Comparison of ENCODE assay signal across 12 mouse cellular contexts in genomic region chr13:99475033-99475432, GRCm38 (mm10). TPM values are rescaled to one million over a fixed set of nuclear protein-coding genes. Genes with fewer than 3 reads are reported as not detected.
DNase-seq lines count a peak whose midpoint lies in the region; ATAC-seq and TF ChIP-seq lines count a peak whose summit lies in the region.
"Had no signal": no experiment of that assay in that cellular context is flagged by ENCODE, and none has a peak within 500 bp of the region (broad histone marks: within the 10 kb centered on the region; RNA-seq: fewer than 3 reads in every experiment).

No protein-coding gene starts in this region.

- peak overlapping the region; percentile 69 for H3K27ac ChIP-seq in heart, embryonic 16.5 days (ENCODE audit: low read length)
- peak overlapping the region; percentile 64; the same call in 1 of the 2 replicates for H3K27ac ChIP-seq in embryonic facial prominence, embryonic 13.5 days
- H3K27ac ChIP-seq in intestine, postnatal 0 days (ENCODE audit: low read depth, low read length), result no peak overlapping the region
- peak overlapping the region; percentile 75 for H3K27ac ChIP-seq in neural tube, embryonic 11.5 days (ENCODE audit: low read depth, low read length)
- H3K27ac ChIP-seq in left cerebral cortex, adult 2 months, result no peak overlapping the region

- 32% methylated on average over 5 of the region's 5 CpGs for whole genome bisulfite sequencing in heart, embryonic 16.5 days
- WGBS in embryonic facial prominence, embryonic 13.5 days, result 30% methylated on average over 5 of the region's 5 CpGs
- 24% methylated on average over 5 of the region's 5 CpGs for WGBS in intestine, postnatal 0 days
- WGBS in neural tube, embryonic 11.5 days, result 7% methylated on average over 5 of the region's 5 CpGs

- H3K4me3 ChIP-seq in heart, embryonic 16.5 days (ENCODE audit: low read length), result no peak overlapping the region
- H3K4me3 ChIP-seq in embryonic facial prominence, embryonic 13.5 days, result no peak overlapping the region
- no peak overlapping the region for H3K4me3 ChIP-seq in intestine, postnatal 0 days (ENCODE audit: low read depth, low read length)
- no peak overlapping the region for H3K4me3 ChIP-seq in neural tube, embryonic 11.5 days (ENCODE audit: low read depth, low read length)
- H3K4me3 ChIP-seq in left cerebral cortex, adult 2 months, result no peak overlapping the region
- H3K4me3 ChIP-seq: erythroblast, embryonic 14.5 days had no signal

- no peak for DNase-seq in heart, postnatal 10 days
- peak; percentile 50 for DNase-seq in neural tube, embryonic 11.5 days (ENCODE audit: low spot score)
- DNase-seq in left cerebral cortex, adult 2 months (ENCODE audit: extremely low spot score in 1 of 2, low spot score in 2 of 2), result no peak
- no peak for DNase-seq in left cerebral cortex, adult 8-10 months (ENCODE audit: low spot score in 2 of 2)
- DNase-seq in cerebellum, adult 11 months, result no peak
- DNase-seq: layer of hippocampus, postnatal 36 days; liver, postnatal 0 days had no signal

- intact Hi-C loops in heart, postnatal 10 days (cut with DNase I), result no loop called here
- intact Hi-C loops in left cerebral cortex, adult 2 months (cut with DNase I), result no loop called here

- no peak for TF ChIP-seq CTCF in intestine, postnatal 0 days (IDR thresholded peaks at IDR 0.05; ENCODE audit: low read depth)
- no peak for TF ChIP-seq CTCF in left cerebral cortex, adult 2 months (IDR thresholded peaks at IDR 0.05)

- peaks cover 24% of the 10 kb centered on the region for H3K4me1 ChIP-seq in heart, embryonic 16.5 days (ENCODE audit: control insufficient read depth, insufficient read depth, low read length)
- peaks cover 25% of the 10 kb centered on the region for H3K4me1 ChIP-seq in embryonic facial prominence, embryonic 13.5 days
- H3K4me1 ChIP-seq in intestine, postnatal 0 days (replicated peaks; ENCODE audit: control insufficient read depth, insufficient read depth, low read length), result no peaks in the 10 kb centered on the region
- H3K4me1 ChIP-seq in neural tube, embryonic 11.5 days (ENCODE audit: control insufficient read depth, insufficient read depth, low read length), result peaks cover 29% of the 10 kb centered on the region

- no peaks in the 10 kb centered on the region for H3K36me3 ChIP-seq in heart, embryonic 16.5 days (ENCODE audit: control insufficient read depth, insufficient read depth)
- 0 out of 2 replicates have a peak, but pooled peaks cover 9% of the 10 kb centered on the region for H3K36me3 ChIP-seq in embryonic facial prominence, embryonic 13.5 days
- H3K36me3 ChIP-seq in intestine, postnatal 0 days (ENCODE audit: control insufficient read depth, insufficient read depth), result no peaks in the 10 kb centered on the region
- peaks cover 1% of the 10 kb centered on the region; the same call in 1 of the 2 replicates for H3K36me3 ChIP-seq in neural tube, embryonic 11.5 days (ENCODE audit: control insufficient read depth, insufficient read depth, low read length)

- no peak overlapping the region for H3K9ac ChIP-seq in heart, embryonic 16.5 days (ENCODE audit: low read length)
- no peak overlapping the region for H3K9ac ChIP-seq in embryonic facial prominence, embryonic 13.5 days
- no peak overlapping the region for H3K9ac ChIP-seq in intestine, postnatal 0 days (ENCODE audit: low read depth, low read length)
- H3K9ac ChIP-seq in neural tube, embryonic 11.5 days (ENCODE audit: low read length), result peak overlapping the region; percentile 5; the same call in 1 of the 2 replicates
- H3K9ac ChIP-seq: liver, postnatal 0 days had no signal

- no peaks in the 10 kb centered on the region for H3K27me3 ChIP-seq in heart, embryonic 16.5 days (ENCODE audit: control insufficient read depth, insufficient read depth, low read length)
- H3K27me3 ChIP-seq in embryonic facial prominence, embryonic 13.5 days, result no peaks in the 10 kb centered on the region
- no peaks in the 10 kb centered on the region for H3K27me3 ChIP-seq in intestine, postnatal 0 days (replicated peaks; ENCODE audit: control insufficient read depth, insufficient read depth, low read length)
- no peaks in the 10 kb centered on the region for H3K27me3 ChIP-seq in neural tube, embryonic 11.5 days (ENCODE audit: control insufficient read depth, insufficient read depth, low read length)
- H3K27me3 ChIP-seq: CH12.LX had no signal

- peak overlapping the region; percentile 41 for H3K4me2 ChIP-seq in heart, embryonic 16.5 days (ENCODE audit: low read depth, low read length)
- H3K4me2 ChIP-seq in embryonic facial prominence, embryonic 13.5 days, result no peak overlapping the region
- H3K4me2 ChIP-seq in intestine, postnatal 0 days (replicated peaks; ENCODE audit: low read depth), result peak overlapping the region; percentile 32; the same call in 1 of the 2 replicates
- H3K4me2 ChIP-seq in neural tube, embryonic 11.5 days (ENCODE audit: low read depth), result peak overlapping the region; percentile 21

- no peaks in the 10 kb centered on the region for H3K9me3 ChIP-seq in heart, embryonic 16.5 days (replicated peaks; ENCODE audit: control insufficient read depth, low read length)
- no peaks in the 10 kb centered on the region for H3K9me3 ChIP-seq in embryonic facial prominence, embryonic 13.5 days
- no peaks in the 10 kb centered on the region for H3K9me3 ChIP-seq in intestine, postnatal 0 days (ENCODE audit: control insufficient read depth)
- no peaks in the 10 kb centered on the region for H3K9me3 ChIP-seq in neural tube, embryonic 11.5 days (ENCODE audit: control insufficient read depth, low read length)

- no peak for ATAC-seq in heart, embryonic 16.5 days (replicated peaks; ENCODE audit: extremely low read depth, insufficient read depth, low FRiP score)
- ATAC-seq in embryonic facial prominence, embryonic 13.5 days (ENCODE audit: insufficient number of reproducible peaks, insufficient read depth, low FRiP score, low TSS enrichment, low read depth), result no peak
- no peak for ATAC-seq in intestine, postnatal 0 days
- peak; percentile 62 for ATAC-seq in neural tube, embryonic 11.5 days (ENCODE audit: insufficient read depth, low FRiP score, low TSS enrichment)
- ATAC-seq: liver, postnatal 0 days had no signal

RNA-seq across cellular contexts. Expression of gene Map1b, which starts 41.3 kb away (rescaled TPM):
- 88.0 and 88.2 TPM in 2 replicates for polyA plus RNA-seq in heart, embryonic 16.5 days (2015; fragmentation: Nextera tagmentation; extraction: Ambion mirVana)
- 10 to 100 TPM; 36.4 to 36.5 TPM for total RNA-seq in heart, postnatal 10 days (2021)
- polyA plus RNA-seq in embryonic facial prominence, embryonic 13.5 days (2015; fragmentation: Nextera tagmentation; extraction: Ambion mirVana), result 176 and 193 TPM in 2 replicates
- 43.7 and 47.7 TPM in 2 replicates for polyA plus RNA-seq in intestine, postnatal 0 days (2015; fragmentation: Nextera tagmentation; extraction: Ambion mirVana)
- 855 and 870 TPM in 2 replicates for polyA plus RNA-seq in neural tube, embryonic 11.5 days (2014; fragmentation: Nextera tagmentation; extraction: Ambion mirVana)
- total RNA-seq in left cerebral cortex, adult 2 months (2021), result 100 to 1,000 TPM; 630 to 695 TPM
- total RNA-seq in left cerebral cortex, adult 8-10 months (2022), result 100 to 1,000 TPM; 564 to 711 (median 629) TPM
- polyA plus RNA-seq: erythroblast, embryonic 14.5 days had no signal

Comparison
In these comparisons a context has a peak if more than half of its experiments do, and no peak if none do; other contexts are left out.
1. H3K27ac ChIP-seq: peak in heart, embryonic 16.5 days (single experiment), embryonic facial prominence, embryonic 13.5 days (single experiment) and neural tube, embryonic 11.5 days (single experiment); none in intestine, postnatal 0 days (single experiment) and left cerebral cortex, adult 2 months (single experiment).